Mouse (Mus musculus) small intestine, adult 2 months (tissue): Measurements from ENCODE around the gene Myd88. TPM values are rescaled to one million over a fixed set of nuclear protein-coding genes. Genes with fewer than 3 reads are reported as not detected.

Experiments
- H3K27ac ChIP-seq: fragments of 200-500 bp; 2 replicates; pipeline ENCODE4 v1.5.1; 2012; ENCODE audit warnings: low read depth, low read length, control low read depth, inconsistent platforms; ENCODE audit not compliant: insufficient read depth
- H3K27me3 ChIP-seq: fragments of 200-500 bp; 2 replicates; pipeline ENCODE4 v1.6.1; 2012; ENCODE audit warnings: mild to moderate bottlenecking, moderate library complexity, low read length, inconsistent platforms; ENCODE audit not compliant: control insufficient read depth, insufficient read depth
- H3K36me3 ChIP-seq: fragments of 200-500 bp; 2 replicates; pipeline ENCODE4 v1.6.1; 2012; ENCODE audit warnings: mild to moderate bottlenecking, low read length, control low read depth, inconsistent platforms; ENCODE audit not compliant: control insufficient read depth, insufficient read depth
- H3K4me1 ChIP-seq: fragments of 200-500 bp; 2 replicates; pipeline ENCODE4 v1.6.1; 2012; ENCODE audit warnings: low read length, inconsistent platforms, mixed read lengths; ENCODE audit not compliant: control insufficient read depth, insufficient read depth, insufficient read length
- H3K4me3 ChIP-seq: fragments of 200-500 bp; 2 replicates; pipeline ENCODE4 v1.5.1; 2012; ENCODE audit warnings: low read depth, mild to moderate bottlenecking, control low read depth, inconsistent platforms, low read length, moderate library complexity
- CTCF ChIP-seq: fragments of 200-500 bp; IDR thresholded peaks from 2 replicates; pipeline ENCODE4 v1.5.1; 2012; ENCODE audit warnings: low read depth, mild to moderate bottlenecking, control low read depth, inconsistent platforms, low read length, moderate library complexity, mixed read lengths; ENCODE audit not compliant: insufficient replicate concordance, insufficient read length; ENCODE audit errors: extremely low read depth
- POLR2A ChIP-seq: fragments of 200-500 bp; IDR thresholded peaks from 2 replicates; pipeline ENCODE4 v1.6.1; 2012; ENCODE audit warnings: low read depth, mild to moderate bottlenecking, control low read depth, inconsistent platforms, low read length, moderate library complexity
- WGBS: fragments of 180-500 bp; shearing (Covaris S2); methylation state at CpG from one replicate; pipeline ENCODE4 v1.1.7; 2018; 5-methylcytosine and 5-hydroxymethylcytosine counted together
- polyA plus RNA-seq: library from polyadenylated mRNA; depleted of rRNA; stranded (reverse); fragments of >200 nt; gene quantifications from 2 replicates; pipeline ENCODE4 v1.2.3, GENCODE M21; 2012

The Myd88 gene
- polyA plus RNA-seq, 1 experiment = 25.2 TPM

GRCm38 (mm10) chr9:119342728-119343127 lies 1.5 kb upstream of the Myd88 start:
- Histone ChIP-seq H3K36me3 (peaks cover 44% of the 10 kb centered on the region), H3K27me3 (no peaks in the 10 kb centered on the region), H3K4me1 (peaks cover 16% of the 10 kb centered on the region), H3K27ac (peak overlapping the region; percentile 95), H3K4me3 (peak overlapping the region; percentile 82)
- no peak for TF ChIP-seq CTCF
- TF ChIP-seq POLR2A = no peak; the same call in 1 of the 2 replicates
- WGBS = 32% methylated on average over 7 of the region's 7 CpGs

GRCm38 (mm10) chr9:119340212-119340580 lies 1.0 kb downstream of the Myd88 start:
- Histone ChIP-seq H3K36me3 (peaks cover 40% of the 10 kb centered on the region), H3K4me3 (peak overlapping the region; percentile 82), H3K27me3 (no peaks in the 10 kb centered on the region), H3K4me1 (peaks cover 16% of the 10 kb centered on the region), H3K27ac (peak overlapping the region; percentile 95)
- TF ChIP-seq POLR2A (no peak), CTCF (no peak)
- WGBS = 2% methylated on average over 8 of the region's 8 CpGs

GRCm38 (mm10) chr9:119339558-119340211 lies 1.5 kb downstream of the Myd88 start, which contains the start of gene Acaa1a:
Gene Acaa1a (plus strand): TSS chr9:119339676.
- TF ChIP-seq POLR2A (peak; percentile 67), CTCF (no peak)
- peaks cover 16% of the 10 kb centered on the region for H3K4me1 ChIP-seq
- H3K27me3 ChIP-seq = no peaks in the 10 kb centered on the region
- under 1% methylated on average over 43 of the region's 43 CpGs for WGBS
- H3K36me3 ChIP-seq = peaks cover 36% of the 10 kb centered on the region
- peak within 1 kb of the TSS; percentile 95 for H3K27ac ChIP-seq
- H3K4me3 ChIP-seq = peak within 1 kb of the TSS; percentile 82

- no peaks in the 10 kb centered on the region for H3K27me3 ChIP-seq
- H3K36me3 ChIP-seq = peaks cover 31% of the 10 kb centered on the region
- H3K4me1 ChIP-seq = peaks cover 18% of the 10 kb centered on the region
- 28% methylated on average over 7 of the region's 7 CpGs for WGBS
- H3K4me3 ChIP-seq = peak overlapping the region; percentile 82
- H3K27ac ChIP-seq = no peak overlapping the region
- TF ChIP-seq CTCF = no peak
- no peak for TF ChIP-seq POLR2A
Observed at GRCm38 (mm10) chr9:119339106-119339505, 2.1 kb downstream of the Myd88 start.

GRCm38 (mm10) chr9:119338350-119338749 lies 2.9 kb downstream of the Myd88 start:
- H3K36me3 ChIP-seq = peaks cover 24% of the 10 kb centered on the region
- 83% methylated on average over 3 of the region's 3 CpGs for WGBS
- H3K27ac ChIP-seq = no peak overlapping the region
- TF ChIP-seq POLR2A (no peak), CTCF (no peak)
- H3K4me3 ChIP-seq = no peak overlapping the region
- no peaks in the 10 kb centered on the region for H3K27me3 ChIP-seq
- H3K4me1 ChIP-seq = peaks cover 14% of the 10 kb centered on the region

- WGBS = 94% methylated on average over 14 of the region's 14 CpGs
- no peak for TF ChIP-seq POLR2A
- no peak for TF ChIP-seq CTCF
- H3K36me3 ChIP-seq = peaks cover 21% of the 10 kb centered on the region
Observed at GRCm38 (mm10) chr9:119337842-119338241, 3.4 kb downstream of the Myd88 start.

GRCm38 (mm10) chr9:119335571-119335970 lies 5.6 kb downstream of the Myd88 start:
- TF ChIP-seq POLR2A = no peak
- TF ChIP-seq CTCF = no peak
- H3K4me1 ChIP-seq = peaks cover 6% of the 10 kb centered on the region
- peaks cover 21% of the 10 kb centered on the region for H3K36me3 ChIP-seq
- H3K27me3 ChIP-seq = no peaks in the 10 kb centered on the region
- no peak overlapping the region for H3K27ac ChIP-seq
- no peak overlapping the region for H3K4me3 ChIP-seq
- WGBS = 85% methylated on average over 4 of the region's 4 CpGs

More at GRCm38 (mm10) chr9:119337842-119338241, 3.4 kb downstream of the Myd88 start:
- no peak overlapping the region for H3K27ac ChIP-seq
- H3K27me3 ChIP-seq = no peaks in the 10 kb centered on the region
- peaks cover 9% of the 10 kb centered on the region for H3K4me1 ChIP-seq
- no peak overlapping the region for H3K4me3 ChIP-seq

GRCm38 (mm10) chr9:119334834-119335233 lies 6.4 kb downstream of the Myd88 start:
- Histone ChIP-seq H3K36me3 (peaks cover 21% of the 10 kb centered on the region), H3K27ac (peak overlapping the region; percentile 74), H3K4me1 (peaks cover 6% of the 10 kb centered on the region), H3K4me3 (no peak overlapping the region), H3K27me3 (no peaks in the 10 kb centered on the region)
- TF ChIP-seq POLR2A (no peak), CTCF (no peak)
- 86% methylated on average over 2 of the region's 2 CpGs for WGBS
